ENCODE assay signal across 8 mouse cellular contexts in genomic region chr14:51929309-51929943, GRCm38 (mm10). TPM values are rescaled to one million over a fixed set of nuclear protein-coding genes. Genes with fewer than 3 reads are reported as not detected.
DNase-seq lines count a peak whose midpoint lies in the region; ATAC-seq and TF ChIP-seq lines count a peak whose summit lies in the region.
"Had no signal": no experiment of that assay in that cellular context is flagged by ENCODE, and none has a peak within 500 bp of the region (broad histone marks: within the 10 kb centered on the region; RNA-seq: fewer than 3 reads in every experiment).

No protein-coding gene starts in this region.

- H3K4me3 ChIP-seq in liver, adult 2 months (ENCODE audit: insufficient read depth, low read depth, low read length): peak overlapping the region; percentile 21
- H3K4me3 ChIP-seq in intestine, embryonic 16.5 days (ENCODE audit: low read length): no peak overlapping the region
- 0 out of 2 replicates have a peak overlapping the region, but pooled peaks have one; percentile 7 for H3K4me3 ChIP-seq in small intestine, adult 2 months (ENCODE audit: low read depth, low read length)

- peak; percentile 47 for ATAC-seq in intestine, embryonic 16.5 days

- DNase-seq in liver, adult 2 months (ENCODE audit: extremely low read depth, low read depth, low spot score): peak; percentile 98
- no peak for DNase-seq in liver
- peak; percentile 54 to 75 for DNase-seq in gastrocnemius, adult 8-10 months (ENCODE audit: low spot score in 2 of 2)
- DNase-seq in left cerebral cortex, postnatal 25 days (ENCODE audit: low spot score in 2 of 2): peak; percentile 60 to 89
- DNase-seq in retina, postnatal 1 day: no peak

- no peaks in the 10 kb centered on the region for H3K79me2 ChIP-seq in liver, adult 2 months (ENCODE audit: control insufficient read depth, insufficient read depth, low read length)

- WGBS in liver, adult 2 months: 15% methylated on average over 8 of the region's 8 CpGs
- 56% methylated on average over 8 of the region's 8 CpGs for WGBS in intestine, embryonic 16.5 days
- 76% methylated on average over 8 of the region's 8 CpGs for WGBS in small intestine, adult 2 months

- H3K9me3 ChIP-seq in intestine, embryonic 16.5 days (ENCODE audit: control insufficient read depth, low read length): no peaks in the 10 kb centered on the region

- intact Hi-C loops in left cerebral cortex, postnatal 25 days (cut with DNase I): loop anchor here (2.0 kb wide), 1 partner anchor 15 kb away; the partner anchor contains the start of gene Ndrg2

- no peaks in the 10 kb centered on the region for H3K36me3 ChIP-seq in liver, adult 2 months (ENCODE audit: control insufficient read depth, insufficient read depth, low read length)
- no peaks in the 10 kb centered on the region for H3K36me3 ChIP-seq in intestine, embryonic 16.5 days (ENCODE audit: control insufficient read depth, insufficient read depth, low read length)
- no peaks in the 10 kb centered on the region for H3K36me3 ChIP-seq in small intestine, adult 2 months (ENCODE audit: control insufficient read depth, insufficient read depth, low read length)

- 0 out of 2 replicates have a peak overlapping the region, but pooled peaks have one; percentile 13 for H3K4me2 ChIP-seq in intestine, embryonic 16.5 days (ENCODE audit: low read depth, low read length)

- no peak for TF ChIP-seq CTCF in liver, adult 2 months (IDR thresholded peaks at IDR 0.05; ENCODE audit: low read depth, low read length)
- TF ChIP-seq CTCF in small intestine, adult 2 months (IDR thresholded peaks at IDR 0.05; ENCODE audit: extremely low read depth, insufficient read length, insufficient replicate concordance, low read depth, low read length): no peak

- peak overlapping the region; percentile 99 for H3K27ac ChIP-seq in liver, adult 2 months (replicated peaks; ENCODE audit: insufficient read depth, low read depth, low read length)
- peak overlapping the region; percentile 60 for H3K27ac ChIP-seq in intestine, embryonic 16.5 days (ENCODE audit: low read length)
- H3K27ac ChIP-seq in small intestine, adult 2 months (ENCODE audit: insufficient read depth, low read depth, low read length): peak overlapping the region; percentile 50; the same call in 1 of the 2 replicates

- H3K4me1 ChIP-seq in liver, adult 2 months (ENCODE audit: control insufficient read depth, insufficient read depth, low read length): peaks cover 17% of the 10 kb centered on the region
- H3K4me1 ChIP-seq in intestine, embryonic 16.5 days (ENCODE audit: control insufficient read depth, insufficient read depth, low read length): peaks cover 11% of the 10 kb centered on the region
- peaks cover 7% of the 10 kb centered on the region; the same call in 1 of the 2 replicates for H3K4me1 ChIP-seq in small intestine, adult 2 months (ENCODE audit: control insufficient read depth, insufficient read depth, insufficient read length, low read length)

- no peaks in the 10 kb centered on the region for H3K27me3 ChIP-seq in liver, adult 2 months (ENCODE audit: control insufficient read depth, insufficient read depth, low read length)
- no peaks in the 10 kb centered on the region for H3K27me3 ChIP-seq in intestine, embryonic 16.5 days (replicated peaks; ENCODE audit: control insufficient read depth, insufficient read depth, low read length)
- no peaks in the 10 kb centered on the region for H3K27me3 ChIP-seq in small intestine, adult 2 months (ENCODE audit: control insufficient read depth, insufficient read depth, low read length)

- TF ChIP-seq POLR2A in liver, adult 2 months (IDR thresholded peaks at IDR 0.05; ENCODE audit: extremely low read depth, insufficient read depth, low read length): 0 out of 2 replicates have a peak, but pooled peaks have one; percentile 38
- TF ChIP-seq POLR2A in small intestine, adult 2 months (IDR thresholded peaks at IDR 0.05; ENCODE audit: low read depth, low read length): no peak

- H3K9ac ChIP-seq in liver, adult 2 months (ENCODE audit: low read depth, low read length): peak overlapping the region; percentile 69
- no peak overlapping the region for H3K9ac ChIP-seq in intestine, embryonic 16.5 days (ENCODE audit: low read depth, low read length)

RNA-seq across cellular contexts. Expression of gene Rnase13, which starts 6.9 kb away (rescaled TPM):
- total RNA-seq in liver, adult 2 months (2014; rRNA removed): not detected in 2 replicates
- 0.22 and 0.24 TPM in 2 replicates for polyA plus RNA-seq in liver, adult 2 months (2012; rRNA removed)
- total RNA-seq in gastrocnemius, adult 8-10 months (2022): not detected
- not detected in 2 replicates for polyA plus RNA-seq in intestine, embryonic 16.5 days (2015; fragmentation: Nextera tagmentation; extraction: Ambion mirVana)
- total RNA-seq in left cerebral cortex, postnatal 25 days (2021): under 1 TPM in 1 of 2 experiments, not detected in 1; 0.32 TPM
- not detected in 2 replicates for polyA plus RNA-seq in small intestine, adult 2 months (2012; rRNA removed)
- total RNA-seq: hematopoietic stem cell, adult 5-6 weeks had no signal

RNA-seq across cellular contexts. Expression of gene Tppp2, which starts 11.2 kb away (rescaled TPM):
- not detected in 2 replicates for total RNA-seq in liver, adult 2 months (2014; rRNA removed)
- polyA plus RNA-seq in liver, adult 2 months (2012; rRNA removed): not detected in 2 replicates
- 1 to 10 TPM in 3 of 4 experiments, under 1 TPM in 1; 0.92 to 1.7 (median 1.7) TPM for total RNA-seq in gastrocnemius, adult 8-10 months (2022)
- not detected in 2 replicates for polyA plus RNA-seq in intestine, embryonic 16.5 days (2015; fragmentation: Nextera tagmentation; extraction: Ambion mirVana)
- not detected for total RNA-seq in left cerebral cortex, postnatal 25 days (2021)
- polyA plus RNA-seq in small intestine, adult 2 months (2012; rRNA removed): not detected in 2 replicates
- total RNA-seq: hematopoietic stem cell, adult 5-6 weeks had no signal

RNA-seq across cellular contexts. Expression of gene Ndrg2, which starts 15.5 kb away (rescaled TPM):
- total RNA-seq in liver, adult 2 months (2014; rRNA removed): 1,230 and 1,535 TPM in 2 replicates
- 1,907 and 2,831 TPM in 2 replicates for polyA plus RNA-seq in liver, adult 2 months (2012; rRNA removed)
- 1,000 to 10,000 TPM; 1,880 to 2,007 (median 1,939) TPM for total RNA-seq in gastrocnemius, adult 8-10 months (2022)
- 62.1 and 64.2 TPM in 2 replicates for polyA plus RNA-seq in intestine, embryonic 16.5 days (2015; fragmentation: Nextera tagmentation; extraction: Ambion mirVana)
- total RNA-seq in left cerebral cortex, postnatal 25 days (2021): 100 to 1,000 TPM; 694 to 748 TPM
- 23.7 and 32.9 TPM in 2 replicates for polyA plus RNA-seq in small intestine, adult 2 months (2012; rRNA removed)

RNA-seq across cellular contexts. Expression of gene Slc39a2, which starts 36.7 kb away (rescaled TPM):
- 0.65 and 1.4 TPM in 2 replicates for total RNA-seq in liver, adult 2 months (2014; rRNA removed)
- 1.1 and 1.8 TPM in 2 replicates for polyA plus RNA-seq in liver, adult 2 months (2012; rRNA removed)
- under 1 TPM; 0.11 to 0.48 (median 0.33) TPM for total RNA-seq in gastrocnemius, adult 8-10 months (2022)
- 1.3 TPM in 2 replicates for polyA plus RNA-seq in intestine, embryonic 16.5 days (2015; fragmentation: Nextera tagmentation; extraction: Ambion mirVana)
- total RNA-seq in left cerebral cortex, postnatal 25 days (2021): 1 to 10 TPM; 4.8 to 6.6 TPM
- polyA plus RNA-seq in small intestine, adult 2 months (2012; rRNA removed): 0.30 and 0.61 TPM in 2 replicates
- total RNA-seq: hematopoietic stem cell, adult 5-6 weeks had no signal

RNA-seq across cellular contexts. Expression of gene Mettl17, which starts 44.8 kb away (rescaled TPM):
- total RNA-seq in liver, adult 2 months (2014; rRNA removed): 14.0 and 23.2 TPM in 2 replicates
- 18.2 and 21.0 TPM in 2 replicates for polyA plus RNA-seq in liver, adult 2 months (2012; rRNA removed)
- 10 to 100 TPM in 3 of 4 experiments, 1 to 10 TPM in 1; 8.6 to 14.7 (median 12.3) TPM for total RNA-seq in gastrocnemius, adult 8-10 months (2022)
- polyA plus RNA-seq in intestine, embryonic 16.5 days (2015; fragmentation: Nextera tagmentation; extraction: Ambion mirVana): 50.3 and 57.1 TPM in 2 replicates
- 10 to 100 TPM; 26.0 to 33.8 TPM for total RNA-seq in left cerebral cortex, postnatal 25 days (2021)
- polyA plus RNA-seq in small intestine, adult 2 months (2012; rRNA removed): 11.2 and 16.9 TPM in 2 replicates

Comparison
In these comparisons a context has a peak if more than half of its experiments do, and no peak if none do; other contexts are left out.
1. DNase-seq: peak in liver, adult 2 months (single experiment), gastrocnemius, adult 8-10 months (2 of 2) and left cerebral cortex, postnatal 25 days (2 of 2); none in liver (single experiment) and retina, postnatal 1 day (single experiment).
2. Peak in every context shown above with its lines, with median percentiles within 50 percentile points of each other: H3K27ac ChIP-seq.